Mouse (Mus musculus): ENCODE results near the gene Acot11.

DNA sequence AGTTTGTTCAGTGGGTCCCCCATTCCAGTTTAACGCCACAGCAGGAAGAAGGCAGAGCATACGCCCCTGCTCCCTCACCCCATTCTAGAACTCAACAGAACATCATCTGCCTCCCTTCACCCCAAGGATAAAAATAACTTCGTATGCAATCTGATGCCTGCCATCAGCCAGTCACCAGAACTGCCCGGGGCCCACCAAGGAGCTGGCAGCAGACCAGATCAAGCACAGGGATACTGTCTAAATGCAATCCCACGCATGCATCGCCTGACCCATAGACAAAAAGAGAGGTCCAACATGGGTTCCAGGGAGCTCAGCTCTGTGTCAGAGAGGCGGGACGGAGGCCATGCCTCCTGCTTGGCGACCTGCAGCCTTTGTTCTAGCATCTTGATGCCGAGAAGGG lies 21.7 kb downstream of the Acot11 start:
- TF ChIP-seq CTCF (IDR thresholded peaks at IDR 0.05; ENCODE audit: low read depth, low read length) = no peak
- no peak for TF ChIP-seq POLR2A (IDR thresholded peaks at IDR 0.05; ENCODE audit: borderline replicate concordance, low read depth, low read length)

Measured in bone marrow macrophage, adult 2 months (primary cell).